Comparison of ENCODE assay signal across 8 mouse cellular contexts in the genomic region with DNA sequence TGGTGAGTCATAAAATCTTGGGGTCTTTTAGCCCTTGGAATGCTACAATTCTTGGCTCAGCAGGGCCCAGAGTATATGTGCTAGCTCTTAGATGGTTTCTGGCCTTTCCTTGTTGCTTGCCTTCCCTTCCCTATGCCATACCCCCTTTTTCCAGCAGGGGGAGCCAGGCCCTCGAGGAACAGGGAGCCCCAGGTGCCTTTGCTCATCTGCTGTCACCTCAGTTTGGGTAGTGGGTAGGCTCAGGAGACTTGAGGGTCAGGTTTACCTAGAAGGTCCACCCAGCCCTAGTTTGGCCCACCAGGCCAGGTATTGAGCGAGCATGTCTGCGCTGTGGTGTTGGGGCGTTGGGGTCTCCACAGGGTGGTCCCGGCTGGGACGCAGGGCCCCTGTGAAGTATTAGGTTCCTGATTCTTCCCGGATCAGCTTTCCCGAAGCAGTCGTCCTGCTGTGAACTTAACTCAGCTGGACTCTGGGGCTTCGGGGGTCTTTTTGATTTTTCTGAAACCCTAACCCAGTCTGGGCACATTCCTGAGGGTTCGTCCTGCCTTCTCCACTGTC. TPM values are rescaled to one million over a fixed set of nuclear protein-coding genes. Genes with fewer than 3 reads are reported as not detected.
A peak's percentile ranks its signal among the peaks of the same experiment; 100 is the strongest.
DNase-seq lines count a peak whose midpoint lies in the region; ATAC-seq and TF ChIP-seq lines count a peak whose summit lies in the region.

No protein-coding gene starts in this region.

- no peaks in the 10 kb centered on the region for H3K27me3 ChIP-seq in forebrain, embryonic 13.5 days
- no peaks in the 10 kb centered on the region for H3K27me3 ChIP-seq in lung, embryonic 14.5 days (ENCODE audit: insufficient read depth, low read length)

- TF ChIP-seq CTCF in lung, embryonic 14.5 days (IDR thresholded peaks at IDR 0.05; ENCODE audit: low read depth) = peak; percentile 98

- H3K9me3 ChIP-seq in forebrain, embryonic 13.5 days (replicated peaks) = 0 out of 2 replicates have a peak, but pooled peaks cover 6% of the 10 kb centered on the region
- no peaks in the 10 kb centered on the region for H3K9me3 ChIP-seq in lung, embryonic 14.5 days (ENCODE audit: low read depth, low read length)

- no peak overlapping the region for H3K4me2 ChIP-seq in forebrain, embryonic 13.5 days
- peak overlapping the region; percentile 42 for H3K4me2 ChIP-seq in lung, embryonic 14.5 days

- 18% methylated on average over 11 of the region's 11 CpGs for WGBS in forebrain, embryonic 13.5 days
- 8% methylated on average over 11 of the region's 11 CpGs for WGBS in lung, embryonic 14.5 days

- peak; percentile 74 for DNase-seq in ES-CJ7 (ENCODE audit: low read depth, low spot score)
- peak; percentile 73 for DNase-seq in c-Kit-positive CD71-negative TER-119-negative erythroid progenitor cells, embryonic 14.5 days (ENCODE audit: low read depth)
- DNase-seq in heart, postnatal 14 days = peak; percentile 72 to 87
- DNase-seq in layer of hippocampus, adult 18-20 months (ENCODE audit: low spot score in 2 of 2) = peak; percentile 84 to 91
- peak; percentile 85 for DNase-seq in lung, embryonic 14.5 days
- DNase-seq in retina, embryonic 14.5 days (ENCODE audit: low spot score) = peak; percentile 84
- DNase-seq in thymus, postnatal 36 days = peak; percentile 66 to 75

- peak; percentile 11; the same call in 1 of the 2 replicates for ATAC-seq in forebrain, embryonic 13.5 days
- ATAC-seq in lung, embryonic 14.5 days (ENCODE audit: insufficient read depth) = peak; percentile 45; the same call in 1 of the 2 replicates

- peaks cover 30% of the 10 kb centered on the region for H3K4me1 ChIP-seq in forebrain, embryonic 13.5 days
- peaks cover 5% of the 10 kb centered on the region; the same call in 1 of the 2 replicates for H3K4me1 ChIP-seq in lung, embryonic 14.5 days (ENCODE audit: insufficient read depth)

- intact Hi-C loops in heart, postnatal 14 days (cut with DNase I) = loop anchor here (5.0 kb wide), 1 partner anchor 423 kb away; no protein-coding TSS in a partner anchor

- peaks cover 9% of the 10 kb centered on the region for H3K36me3 ChIP-seq in forebrain, embryonic 13.5 days (ENCODE audit: poor library complexity, severe bottlenecking)
- H3K36me3 ChIP-seq in lung, embryonic 14.5 days (ENCODE audit: insufficient read depth) = no peaks in the 10 kb centered on the region

- no peak overlapping the region for H3K4me3 ChIP-seq in forebrain, embryonic 13.5 days
- H3K4me3 ChIP-seq in lung, embryonic 14.5 days (ENCODE audit: low read depth, low read length) = no peak overlapping the region

- H3K9ac ChIP-seq in forebrain, embryonic 13.5 days = no peak overlapping the region
- no peak overlapping the region for H3K9ac ChIP-seq in lung, embryonic 14.5 days

- H3K27ac ChIP-seq in forebrain, embryonic 13.5 days = no peak overlapping the region
- no peak overlapping the region; the same call in 1 of the 2 replicates for H3K27ac ChIP-seq in lung, embryonic 14.5 days (ENCODE audit: low read depth)

RNA-seq across cellular contexts. Expression of a gene that starts 26.6 kb away (rescaled TPM):
- not detected in 2 replicates for polyA plus RNA-seq in forebrain, embryonic 13.5 days (2015; fragmentation: Nextera tagmentation; extraction: Ambion mirVana)
- total RNA-seq in heart, postnatal 14 days (2021) = not detected
- not detected for total RNA-seq in layer of hippocampus, adult 18-20 months (2021)
- not detected in 2 replicates for polyA plus RNA-seq in lung, embryonic 14.5 days (2014; fragmentation: Nextera tagmentation; extraction: Ambion mirVana)

RNA-seq across cellular contexts. Expression of a gene that starts 38.8 kb away (rescaled TPM):
- not detected in 2 replicates for polyA plus RNA-seq in forebrain, embryonic 13.5 days (2015; fragmentation: Nextera tagmentation; extraction: Ambion mirVana)
- total RNA-seq in heart, postnatal 14 days (2021) = not detected
- not detected for total RNA-seq in layer of hippocampus, adult 18-20 months (2021)
- not detected in 2 replicates for polyA plus RNA-seq in lung, embryonic 14.5 days (2014; fragmentation: Nextera tagmentation; extraction: Ambion mirVana)

RNA-seq across cellular contexts. Expression of a gene that starts 46.5 kb away (rescaled TPM):
- 83.3 and 88.3 TPM in 2 replicates for polyA plus RNA-seq in forebrain, embryonic 13.5 days (2015; fragmentation: Nextera tagmentation; extraction: Ambion mirVana)
- total RNA-seq in heart, postnatal 14 days (2021) = 10 to 100 TPM; 33.5 to 37.6 TPM
- 10 to 100 TPM; 80.1 to 83.4 TPM for total RNA-seq in layer of hippocampus, adult 18-20 months (2021)
- polyA plus RNA-seq in lung, embryonic 14.5 days (2014; fragmentation: Nextera tagmentation; extraction: Ambion mirVana) = 56.5 and 58.8 TPM in 2 replicates
